18 mouse cellular contexts compared by ENCODE assay signal in the genomic region with DNA sequence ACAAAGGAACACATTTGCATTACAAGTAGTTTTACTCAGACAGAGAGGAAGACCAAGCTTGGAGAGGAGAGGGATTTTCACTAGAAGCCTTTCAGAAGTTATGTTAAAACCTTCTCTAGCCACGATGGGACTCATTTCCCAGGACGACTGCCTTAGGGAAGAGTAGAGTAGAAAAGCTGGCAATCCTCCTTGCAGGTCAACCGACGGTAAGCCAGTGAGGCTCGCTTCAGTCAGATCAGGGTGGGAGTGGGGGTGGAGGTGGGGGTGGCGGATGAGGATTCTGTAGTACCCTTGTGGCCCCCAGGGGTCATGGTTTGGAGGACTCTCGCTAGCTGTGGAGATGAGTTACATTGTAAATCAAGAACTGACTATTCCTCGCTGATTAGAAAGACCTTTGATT.
DNase-seq lines count a peak whose midpoint lies in the region; ATAC-seq and TF ChIP-seq lines count a peak whose summit lies in the region.
"Had no signal": no experiment of that assay in that cellular context is flagged by ENCODE, and none has a peak within 500 bp of the region (broad histone marks: within the 10 kb centered on the region; RNA-seq: fewer than 3 reads in every experiment).

No protein-coding gene starts in this region.

- DNase-seq in heart, embryonic 10.5 days (ENCODE audit: low spot score), result no peak
- DNase-seq in heart, postnatal 36 days, result no peak
- DNase-seq in thymus, postnatal 10 days (ENCODE audit: low spot score in 2 of 2), result no peak
- DNase-seq: adrenal gland, postnatal 25 days; cerebellum, adult 8-10 months; gastrocnemius, adult 2 months; lung, postnatal 10 days had no signal

- no peak overlapping the region for H3K9ac ChIP-seq in intestine, postnatal 0 days (ENCODE audit: low read depth, low read length)
- no peak overlapping the region for H3K9ac ChIP-seq in intestine, embryonic 15.5 days
- no peak overlapping the region for H3K9ac ChIP-seq in midbrain, embryonic 12.5 days (replicated peaks)
- no peak overlapping the region for H3K9ac ChIP-seq in midbrain, embryonic 13.5 days (replicated peaks)
- no peak overlapping the region for H3K9ac ChIP-seq in neural tube, embryonic 15.5 days (replicated peaks)
- H3K9ac ChIP-seq: embryonic facial prominence, embryonic 13.5 days; liver, embryonic 15.5 days had no signal

- no peaks in the 10 kb centered on the region for H3K27me3 ChIP-seq in heart, embryonic 10.5 days (ENCODE audit: insufficient read depth, poor library complexity, severe bottlenecking)
- no peaks in the 10 kb centered on the region for H3K27me3 ChIP-seq in intestine, postnatal 0 days (replicated peaks; ENCODE audit: control insufficient read depth, insufficient read depth, low read length)
- no peaks in the 10 kb centered on the region for H3K27me3 ChIP-seq in intestine, embryonic 15.5 days (replicated peaks)
- no peaks in the 10 kb centered on the region for H3K27me3 ChIP-seq in midbrain, embryonic 12.5 days
- H3K27me3 ChIP-seq in midbrain, embryonic 13.5 days, result 0 out of 2 replicates have a peak, but pooled peaks cover 4% of the 10 kb centered on the region
- no peaks in the 10 kb centered on the region for H3K27me3 ChIP-seq in neural tube, embryonic 15.5 days (replicated peaks)
- H3K27me3 ChIP-seq: CH12.LX; embryonic facial prominence, embryonic 13.5 days; liver, embryonic 15.5 days; megakaryocyte, embryonic 14.5 days had no signal

- H3K27ac ChIP-seq in heart, embryonic 10.5 days, result no peak overlapping the region
- H3K27ac ChIP-seq in intestine, postnatal 0 days (ENCODE audit: low read depth, low read length), result no peak overlapping the region
- H3K27ac ChIP-seq in intestine, embryonic 15.5 days, result no peak overlapping the region
- H3K27ac ChIP-seq in midbrain, embryonic 12.5 days (replicated peaks), result no peak overlapping the region
- no peak overlapping the region for H3K27ac ChIP-seq in midbrain, embryonic 13.5 days
- no peak overlapping the region for H3K27ac ChIP-seq in neural tube, embryonic 15.5 days (replicated peaks)
- H3K27ac ChIP-seq: embryonic facial prominence, embryonic 13.5 days; gastrocnemius, adult 2 months; liver, embryonic 15.5 days had no signal

- 0 out of 2 replicates have a peak overlapping the region, but pooled peaks have one; percentile 6 for H3K4me2 ChIP-seq in intestine, postnatal 0 days (replicated peaks; ENCODE audit: low read depth)
- H3K4me2 ChIP-seq in intestine, embryonic 15.5 days (replicated peaks), result no peak overlapping the region
- H3K4me2 ChIP-seq in midbrain, embryonic 12.5 days (replicated peaks), result 0 out of 2 replicates have a peak overlapping the region, but pooled peaks have one; percentile 2
- H3K4me2 ChIP-seq in midbrain, embryonic 13.5 days (replicated peaks), result no peak overlapping the region
- H3K4me2 ChIP-seq in neural tube, embryonic 15.5 days, result 0 out of 2 replicates have a peak overlapping the region, but pooled peaks have one; percentile 15
- H3K4me2 ChIP-seq: embryonic facial prominence, embryonic 13.5 days; liver, embryonic 15.5 days had no signal

- H3K4me1 ChIP-seq in heart, embryonic 10.5 days, result peaks cover 11% of the 10 kb centered on the region
- no peaks in the 10 kb centered on the region for H3K4me1 ChIP-seq in intestine, postnatal 0 days (replicated peaks; ENCODE audit: control insufficient read depth, insufficient read depth, low read length)
- H3K4me1 ChIP-seq in intestine, embryonic 15.5 days (replicated peaks), result no peaks in the 10 kb centered on the region
- peaks cover 17% of the 10 kb centered on the region for H3K4me1 ChIP-seq in midbrain, embryonic 12.5 days
- H3K4me1 ChIP-seq in midbrain, embryonic 13.5 days (replicated peaks), result peaks cover 25% of the 10 kb centered on the region
- peaks cover 16% of the 10 kb centered on the region for H3K4me1 ChIP-seq in neural tube, embryonic 15.5 days
- H3K4me1 ChIP-seq: liver, embryonic 15.5 days; megakaryocyte, embryonic 14.5 days had no signal

- H3K36me3 ChIP-seq in heart, embryonic 10.5 days, result no peaks in the 10 kb centered on the region
- H3K36me3 ChIP-seq in intestine, postnatal 0 days (ENCODE audit: control insufficient read depth, insufficient read depth), result no peaks in the 10 kb centered on the region
- H3K36me3 ChIP-seq in intestine, embryonic 15.5 days, result no peaks in the 10 kb centered on the region
- H3K36me3 ChIP-seq in midbrain, embryonic 12.5 days, result no peaks in the 10 kb centered on the region
- no peaks in the 10 kb centered on the region for H3K36me3 ChIP-seq in midbrain, embryonic 13.5 days
- no peaks in the 10 kb centered on the region for H3K36me3 ChIP-seq in neural tube, embryonic 15.5 days
- H3K36me3 ChIP-seq: embryonic facial prominence, embryonic 13.5 days; liver, embryonic 15.5 days had no signal

- whole genome bisulfite sequencing in heart, embryonic 10.5 days, result 11% methylated on average over 8 of the region's 8 CpGs
- 36% methylated on average over 8 of the region's 8 CpGs for WGBS in intestine, postnatal 0 days
- WGBS in intestine, embryonic 15.5 days, result 25% methylated on average over 8 of the region's 8 CpGs
- WGBS in midbrain, embryonic 12.5 days, result 5% methylated on average over 8 of the region's 8 CpGs
- WGBS in midbrain, embryonic 13.5 days, result 4% methylated on average over 8 of the region's 8 CpGs
- 5% methylated on average over 8 of the region's 8 CpGs for WGBS in neural tube, embryonic 15.5 days

- no peaks in the 10 kb centered on the region for H3K9me3 ChIP-seq in heart, embryonic 10.5 days
- H3K9me3 ChIP-seq in intestine, postnatal 0 days (ENCODE audit: control insufficient read depth), result no peaks in the 10 kb centered on the region
- no peaks in the 10 kb centered on the region for H3K9me3 ChIP-seq in intestine, embryonic 15.5 days
- H3K9me3 ChIP-seq in midbrain, embryonic 12.5 days, result no peaks in the 10 kb centered on the region
- no peaks in the 10 kb centered on the region for H3K9me3 ChIP-seq in midbrain, embryonic 13.5 days
- H3K9me3 ChIP-seq in neural tube, embryonic 15.5 days (replicated peaks), result no peaks in the 10 kb centered on the region
- H3K9me3 ChIP-seq: embryonic facial prominence, embryonic 13.5 days; liver, embryonic 15.5 days had no signal

- intact Hi-C loops in heart, postnatal 36 days (cut with DNase I), result no loop called here

- H3K4me3 ChIP-seq in heart, embryonic 10.5 days, result peak overlapping the region; percentile 29
- H3K4me3 ChIP-seq in intestine, postnatal 0 days (ENCODE audit: low read depth, low read length), result no peak overlapping the region
- no peak overlapping the region for H3K4me3 ChIP-seq in intestine, embryonic 15.5 days (replicated peaks)
- H3K4me3 ChIP-seq in midbrain, embryonic 12.5 days, result no peak overlapping the region
- H3K4me3 ChIP-seq in midbrain, embryonic 13.5 days (replicated peaks), result no peak overlapping the region
- H3K4me3 ChIP-seq in neural tube, embryonic 15.5 days (replicated peaks), result no peak overlapping the region
- H3K4me3 ChIP-seq: embryonic facial prominence, embryonic 13.5 days; gastrocnemius, adult 2 months; liver, embryonic 15.5 days; megakaryocyte, embryonic 14.5 days had no signal

- no peak for ATAC-seq in intestine, postnatal 0 days
- no peak for ATAC-seq in intestine, embryonic 15.5 days
- ATAC-seq in midbrain, embryonic 12.5 days (ENCODE audit: low FRiP score, low read depth), result no peak
- ATAC-seq in midbrain, embryonic 13.5 days, result no peak
- no peak for ATAC-seq in neural tube, embryonic 15.5 days (ENCODE audit: low FRiP score)
- ATAC-seq: activated CD4-positive, CD25-positive, alpha-beta regulatory T cell, adult 4 months; inflammation-experienced regulatory T-cells, adult 6 months had no signal

- no peak for TF ChIP-seq CTCF in intestine, postnatal 0 days (IDR thresholded peaks at IDR 0.05; ENCODE audit: low read depth)

Comparison
In these comparisons a context has a peak if more than half of its experiments do, and no peak if none do; other contexts are left out.
1. H3K4me2 ChIP-seq: peak in intestine, postnatal 0 days (single experiment), midbrain, embryonic 12.5 days (single experiment) and neural tube, embryonic 15.5 days (single experiment); none in intestine, embryonic 15.5 days (single experiment) and midbrain, embryonic 13.5 days (single experiment).